Mouse (Mus musculus): ENCODE results near the gene Tlr9. TPM values are rescaled to one million over a fixed set of nuclear protein-coding genes. Genes with fewer than 3 reads are reported as not detected.

The Tlr9 gene
- polyA plus RNA-seq, 1 experiment from 2014 or later, result 0.05 TPM

GRCm38 (mm10) chr9:106231220-106231619 is 8.8 kb downstream of the Tlr9 start:
- Histone ChIP-seq H3K27ac (replicated peaks) (no peak overlapping the region), H3K4me2 (replicated peaks; ENCODE audit: low read depth) (no peak overlapping the region), H3K36me3 (ENCODE audit: control insufficient read depth, insufficient read depth, low read length) (peaks cover 25% of the 10 kb centered on the region), H3K4me1 (replicated peaks; ENCODE audit: control insufficient read depth, insufficient read depth) (0 out of 2 replicates have a peak, but pooled peaks cover under 1% of the 10 kb centered on the region), H3K9me3 (ENCODE audit: control insufficient read depth, low read length) (no peaks in the 10 kb centered on the region), H3K4me3 (ENCODE audit: low read depth, low read length) (no peak overlapping the region), H3K27me3 (ENCODE audit: control insufficient read depth, insufficient read depth, low read length) (no peaks in the 10 kb centered on the region), H3K9ac (ENCODE audit: low read length) (no peak overlapping the region)
- TF ChIP-seq CTCF (IDR thresholded peaks at IDR 0.05; ENCODE audit: low read depth) (no peak), EP300 (optimal IDR thresholded peaks at IDR 0.05) (no peak)
- no peak for ATAC-seq (ENCODE audit: low FRiP score, low TSS enrichment)
- 70% methylated on average over 7 of the region's 7 CpGs for WGBS
- DNase-seq (ENCODE audit: low spot score), result no peak

- Histone ChIP-seq H3K36me3 (ENCODE audit: control insufficient read depth, insufficient read depth, low read length) (peaks cover 27% of the 10 kb centered on the region), H3K4me3 (ENCODE audit: low read depth, low read length) (no peak overlapping the region), H3K4me1 (replicated peaks; ENCODE audit: control insufficient read depth, insufficient read depth) (no peaks in the 10 kb centered on the region), H3K27ac (replicated peaks) (no peak overlapping the region), H3K4me2 (replicated peaks; ENCODE audit: low read depth) (no peak overlapping the region), H3K9me3 (ENCODE audit: control insufficient read depth, low read length) (no peaks in the 10 kb centered on the region), H3K27me3 (ENCODE audit: control insufficient read depth, insufficient read depth, low read length) (no peaks in the 10 kb centered on the region), H3K9ac (ENCODE audit: low read length) (no peak overlapping the region)
- 68% methylated on average over 4 of the region's 4 CpGs for WGBS
- no peak for ATAC-seq (ENCODE audit: low FRiP score, low TSS enrichment)
- TF ChIP-seq EP300 (optimal IDR thresholded peaks at IDR 0.05) (no peak), CTCF (IDR thresholded peaks at IDR 0.05; ENCODE audit: low read depth) (no peak)
- no peak for DNase-seq (ENCODE audit: low spot score)
These were observed 9.4 kb downstream of the Tlr9 start for GRCm38 (mm10) chr9:106231816-106232215.

GRCm38 (mm10) chr9:106232956-106233355 is 10.6 kb downstream of the Tlr9 start:
- WGBS, result 94% methylated on average over 3 of the region's 3 CpGs
- ATAC-seq (ENCODE audit: low FRiP score, low TSS enrichment) (no peak), DNase-seq (ENCODE audit: low spot score) (no peak)
- H3K4me1 ChIP-seq (replicated peaks; ENCODE audit: control insufficient read depth, insufficient read depth), result no peaks in the 10 kb centered on the region
- no peak overlapping the region for H3K27ac ChIP-seq (replicated peaks)
- TF ChIP-seq CTCF (IDR thresholded peaks at IDR 0.05; ENCODE audit: low read depth) (no peak), EP300 (optimal IDR thresholded peaks at IDR 0.05) (no peak)
- H3K36me3 ChIP-seq (ENCODE audit: control insufficient read depth, insufficient read depth, low read length), result peaks cover 34% of the 10 kb centered on the region
- no peaks in the 10 kb centered on the region for H3K9me3 ChIP-seq (ENCODE audit: control insufficient read depth, low read length)
- no peaks in the 10 kb centered on the region for H3K27me3 ChIP-seq (ENCODE audit: control insufficient read depth, insufficient read depth, low read length)
- H3K4me2 ChIP-seq (replicated peaks; ENCODE audit: low read depth), result no peak overlapping the region
- H3K9ac ChIP-seq (ENCODE audit: low read length), result no peak overlapping the region
- H3K4me3 ChIP-seq (ENCODE audit: low read depth, low read length), result no peak overlapping the region

GRCm38 (mm10) chr9:106233953-106234352 is 11.6 kb downstream of the Tlr9 start:
- Histone ChIP-seq H3K9me3 (ENCODE audit: control insufficient read depth, low read length) (no peaks in the 10 kb centered on the region), H3K4me1 (replicated peaks; ENCODE audit: control insufficient read depth, insufficient read depth) (no peaks in the 10 kb centered on the region), H3K4me2 (replicated peaks; ENCODE audit: low read depth) (no peak overlapping the region), H3K4me3 (ENCODE audit: low read depth, low read length) (no peak overlapping the region), H3K36me3 (ENCODE audit: control insufficient read depth, insufficient read depth, low read length) (peaks cover 40% of the 10 kb centered on the region), H3K27me3 (ENCODE audit: control insufficient read depth, insufficient read depth, low read length) (no peaks in the 10 kb centered on the region), H3K27ac (replicated peaks) (no peak overlapping the region), H3K9ac (ENCODE audit: low read length) (no peak overlapping the region)
- TF ChIP-seq EP300 (optimal IDR thresholded peaks at IDR 0.05) (no peak), CTCF (IDR thresholded peaks at IDR 0.05; ENCODE audit: low read depth) (no peak)
- 81% methylated on average over 6 of the region's 6 CpGs for WGBS
- DNase-seq (ENCODE audit: low spot score), result no peak
- no peak for ATAC-seq (ENCODE audit: low FRiP score, low TSS enrichment)

GRCm38 (mm10) chr9:106235194-106235830 is 12.9 kb downstream of the Tlr9 start:
- Histone ChIP-seq H3K27me3 (ENCODE audit: control insufficient read depth, insufficient read depth, low read length) (no peaks in the 10 kb centered on the region), H3K27ac (replicated peaks) (no peak overlapping the region), H3K4me2 (replicated peaks; ENCODE audit: low read depth) (no peak overlapping the region), H3K9me3 (ENCODE audit: control insufficient read depth, low read length) (no peaks in the 10 kb centered on the region), H3K9ac (ENCODE audit: low read length) (no peak overlapping the region), H3K4me1 (replicated peaks; ENCODE audit: control insufficient read depth, insufficient read depth) (no peaks in the 10 kb centered on the region), H3K4me3 (ENCODE audit: low read depth, low read length) (no peak overlapping the region), H3K36me3 (ENCODE audit: control insufficient read depth, insufficient read depth, low read length) (peaks cover 45% of the 10 kb centered on the region)
- 87% methylated on average over 23 of the region's 23 CpGs for WGBS
- ATAC-seq (ENCODE audit: low FRiP score, low TSS enrichment) (0 out of 2 replicates have a peak, but pooled peaks have one; percentile 11), DNase-seq (ENCODE audit: low spot score) (no peak)
- no peak for TF ChIP-seq EP300 (optimal IDR thresholded peaks at IDR 0.05)
- TF ChIP-seq CTCF (IDR thresholded peaks at IDR 0.05; ENCODE audit: low read depth), result no peak

GRCm38 (mm10) chr9:106236156-106236817 is 13.9 kb downstream of the Tlr9 start:
- Histone ChIP-seq H3K4me3 (ENCODE audit: low read depth, low read length) (no peak overlapping the region), H3K9me3 (ENCODE audit: control insufficient read depth, low read length) (no peaks in the 10 kb centered on the region), H3K27ac (replicated peaks) (no peak overlapping the region), H3K36me3 (ENCODE audit: control insufficient read depth, insufficient read depth, low read length) (peaks cover 51% of the 10 kb centered on the region), H3K4me1 (replicated peaks; ENCODE audit: control insufficient read depth, insufficient read depth) (no peaks in the 10 kb centered on the region), H3K27me3 (ENCODE audit: control insufficient read depth, insufficient read depth, low read length) (no peaks in the 10 kb centered on the region), H3K9ac (ENCODE audit: low read length) (no peak overlapping the region), H3K4me2 (replicated peaks; ENCODE audit: low read depth) (no peak overlapping the region)
- TF ChIP-seq EP300 (optimal IDR thresholded peaks at IDR 0.05), result no peak
- TF ChIP-seq CTCF (IDR thresholded peaks at IDR 0.05; ENCODE audit: low read depth), result no peak
- WGBS, result 84% methylated on average over 23 of the region's 23 CpGs
- ATAC-seq (ENCODE audit: low FRiP score, low TSS enrichment), result no peak
- no peak for DNase-seq (ENCODE audit: low spot score)

Data from stomach, postnatal 0 days (tissue).